ENCODE assay signal across 14 mouse cellular contexts in genomic region chr16:93976907-93977306, GRCm38 (mm10). TPM values are rescaled to one million over a fixed set of nuclear protein-coding genes. Genes with fewer than 3 reads are reported as not detected.
DNase-seq lines count a peak whose midpoint lies in the region; ATAC-seq and TF ChIP-seq lines count a peak whose summit lies in the region.
"Had no signal": no experiment of that assay in that cellular context is flagged by ENCODE, and none has a peak within 500 bp of the region (broad histone marks: within the 10 kb centered on the region; RNA-seq: fewer than 3 reads in every experiment).

No protein-coding gene starts in this region.

- peak; percentile 18 for DNase-seq in kidney, adult 18-20 months
- no peak for DNase-seq in CH12.LX (ENCODE audit: extremely low read depth)
- DNase-seq in ES-E14 (ENCODE audit: low read depth, low spot score), result no peak
- DNase-seq in lung, postnatal 0 days (ENCODE audit: low spot score), result peak; percentile 36
- DNase-seq in Muller cell, postnatal 12 days (ENCODE audit: inconsistent ontology term), result no peak
- DNase-seq in spleen, adult 12 weeks (ENCODE audit: low spot score), result no peak
- DNase-seq: cerebellum, adult 9-11 months had no signal

- H3K4me1 ChIP-seq in kidney, embryonic 15.5 days, result peaks cover 14% of the 10 kb centered on the region; the same call in 1 of the 2 replicates
- H3K4me1 ChIP-seq in CH12.LX (ENCODE audit: control insufficient read depth in 1 of 2, insufficient read depth in 2 of 2) (peaks cover 10 to 44% of the 10 kb centered on the region in 2 experiments), ES-E14 (ENCODE audit: control insufficient read depth in 2 of 2, insufficient read depth in 2 of 2, low read length in 2 of 2, poor library complexity in 1 of 2) (peaks cover 0 to 15% of the 10 kb centered on the region in 2 experiments; a peak in 3 of 4 replicates)
- H3K4me1 ChIP-seq in lung, postnatal 0 days (ENCODE audit: insufficient read depth, low read depth, low read length), result no peaks in the 10 kb centered on the region
- H3K4me1 ChIP-seq: forebrain, embryonic 12.5 days had no signal

- peak; percentile 75 for TF ChIP-seq RAD21 in CH12.LX (IDR thresholded peaks at IDR 0.05; ENCODE audit: low read depth, low read length)

- no peak overlapping the region for H3K4me2 ChIP-seq in kidney, embryonic 15.5 days
- no peak overlapping the region for H3K4me2 ChIP-seq in CH12.LX (ENCODE audit: insufficient read depth, low read depth, poor library complexity, severe bottlenecking)
- no peak overlapping the region for H3K4me2 ChIP-seq in lung, postnatal 0 days (replicated peaks; ENCODE audit: low read depth, low read length)
- H3K4me2 ChIP-seq: forebrain, embryonic 12.5 days; heart, embryonic 15.5 days; midbrain, embryonic 11.5 days had no signal

- no peak for ATAC-seq in kidney, embryonic 15.5 days (replicated peaks; ENCODE audit: low FRiP score)
- ATAC-seq in lung, postnatal 0 days, result no peak
- ATAC-seq: activated CD4-positive, CD25-positive, alpha-beta regulatory T cell, adult 4 months had no signal

- 54% methylated on average over 3 of the region's 3 CpGs for WGBS in kidney, embryonic 15.5 days
- WGBS in lung, postnatal 0 days, result 47% methylated on average over 3 of the region's 3 CpGs

- TF ChIP-seq CTCF in CH12.LX (conservative IDR thresholded peaks at IDR 0.05 in 1 of 2, IDR thresholded peaks at IDR 0.05 in 1 of 2; ENCODE audit: low read depth in 2 of 2, low read length in 2 of 2), result peak; percentile 68 to 91
- peak; percentile 75 for TF ChIP-seq CTCF in lung, postnatal 0 days (IDR thresholded peaks at IDR 0.05)

- no peak overlapping the region for H3K9ac ChIP-seq in kidney, embryonic 15.5 days
- H3K9ac ChIP-seq in CH12.LX (ENCODE audit: insufficient read depth, low read depth) (no peak overlapping the region), ES-E14 (ENCODE audit: insufficient read depth, low read depth, low read length, poor library complexity, severe bottlenecking) (no peak overlapping the region)
- H3K9ac ChIP-seq in lung, postnatal 0 days (replicated peaks; ENCODE audit: low read depth), result no peak overlapping the region
- H3K9ac ChIP-seq: forebrain, embryonic 12.5 days; heart, embryonic 15.5 days had no signal

- H3K36me3 ChIP-seq in kidney, embryonic 15.5 days, result no peaks in the 10 kb centered on the region
- H3K36me3 ChIP-seq in CH12.LX (replicated peaks in 1 of 2; ENCODE audit: control insufficient read depth in 1 of 2, insufficient read depth in 1 of 2, low read length in 1 of 2), result no peaks in the 10 kb centered on the region
- no peaks in the 10 kb centered on the region for H3K36me3 ChIP-seq in ES-E14 (ENCODE audit: control insufficient read depth, insufficient read depth, low read length, poor library complexity, severe bottlenecking)
- no peaks in the 10 kb centered on the region for H3K36me3 ChIP-seq in lung, postnatal 0 days (ENCODE audit: insufficient read depth, low read length)
- H3K36me3 ChIP-seq: forebrain, embryonic 12.5 days; heart, embryonic 15.5 days had no signal

- no peaks in the 10 kb centered on the region for H3K79me2 ChIP-seq in CH12.LX (replicated peaks; ENCODE audit: control insufficient read depth, extremely low read depth, insufficient read depth, poor library complexity, severe bottlenecking)

- no peak overlapping the region for H3K4me3 ChIP-seq in kidney, embryonic 15.5 days (replicated peaks)
- H3K4me3 ChIP-seq in CH12.LX (replicated peaks in 1 of 3; ENCODE audit: low read depth in 2 of 3, low read length in 2 of 3, poor library complexity in 1 of 3) (no peak overlapping the region), ES-E14 (ENCODE audit: insufficient read depth in 1 of 2, low read depth in 1 of 2, low read length in 2 of 2, poor library complexity in 1 of 2, severe bottlenecking in 1 of 2) (no peak overlapping the region)
- no peak overlapping the region for H3K4me3 ChIP-seq in lung, postnatal 0 days (ENCODE audit: low read depth, low read length)
- H3K4me3 ChIP-seq: forebrain, embryonic 12.5 days; heart, embryonic 15.5 days had no signal

- 0 out of 2 replicates have a peak, but pooled peaks cover 8% of the 10 kb centered on the region for H3K27me3 ChIP-seq in kidney, embryonic 15.5 days
- H3K27me3 ChIP-seq in CH12.LX (replicated peaks), result no peaks in the 10 kb centered on the region
- no peaks in the 10 kb centered on the region for H3K27me3 ChIP-seq in lung, postnatal 0 days (replicated peaks; ENCODE audit: insufficient read depth, low read length)
- H3K27me3 ChIP-seq: forebrain, embryonic 12.5 days; heart, embryonic 15.5 days had no signal

- no peak for TF ChIP-seq POLR2A in CH12.LX (IDR thresholded peaks at IDR 0.05; ENCODE audit: low read depth, low read length)

- dilution Hi-C loops in CH12.LX (cut with MboI; ENCODE audit: extremely low pct_ligation_motif_present, extremely low pct_unique_long_range_greater_than_20kb, low sequenced_read_pairs), result no loop called here

- no peaks in the 10 kb centered on the region; the same call in 1 of the 2 replicates for H3K9me3 ChIP-seq in kidney, embryonic 15.5 days (replicated peaks)
- H3K9me3 ChIP-seq in CH12.LX (replicated peaks; ENCODE audit: low read length), result peaks cover 11% of the 10 kb centered on the region
- H3K9me3 ChIP-seq in ES-E14 (ENCODE audit: control insufficient read depth, insufficient read depth, low read depth, low read length), result no peaks in the 10 kb centered on the region
- H3K9me3 ChIP-seq in lung, postnatal 0 days (ENCODE audit: low read length), result no peaks in the 10 kb centered on the region
- H3K9me3 ChIP-seq: forebrain, embryonic 12.5 days; heart, embryonic 15.5 days had no signal

- no peak for TF ChIP-seq EP300 in CH12.LX (IDR thresholded peaks at IDR 0.05; ENCODE audit: low read length)
- TF ChIP-seq EP300 in lung, postnatal 0 days (IDR thresholded peaks at IDR 0.05), result no peak

- in situ Hi-C loops in CH12.LX (cut with MboI; ENCODE audit: low pct_ligation_motif_present, low pct_unique_long_range_greater_than_20kb, low sequenced_read_pairs) (no loop called here), ES-E14 (cut with MboI; ENCODE audit: low sequenced_read_pairs in 2 of 2, unreplicated experiment in 2 of 2) (no loop called here)

- H3K27ac ChIP-seq in kidney, embryonic 15.5 days, result no peak overlapping the region
- H3K27ac ChIP-seq in CH12.LX (ENCODE audit: insufficient read depth, low read depth) (no peak overlapping the region), ES-E14 (ENCODE audit: insufficient read depth, low read depth, low read length, poor library complexity, severe bottlenecking) (no peak overlapping the region)
- no peak overlapping the region for H3K27ac ChIP-seq in lung, postnatal 0 days (ENCODE audit: low read length)
- H3K27ac ChIP-seq: forebrain, embryonic 12.5 days; heart, embryonic 15.5 days had no signal

TF ChIP-seq in CH12.LX, 34 proteins besides CTCF, POLR2A, EP300 and RAD21 (continues in another document):
- no peak for TF ChIP-seq MEF2A (IDR thresholded peaks at IDR 0.05; ENCODE audit: borderline replicate concordance, low read depth, low read length)
- no peak for TF ChIP-seq GABPA (IDR thresholded peaks at IDR 0.05; ENCODE audit: insufficient replicate concordance, low read depth, low read length)
- TF ChIP-seq RCOR1 (conservative IDR thresholded peaks at IDR 0.05; ENCODE audit: low read depth, low read length), result no peak
- TF ChIP-seq ZMIZ1 (IDR thresholded peaks at IDR 0.05; ENCODE audit: low read depth, low read length), result no peak
- peak; percentile 78 for TF ChIP-seq SMC3 (IDR thresholded peaks at IDR 0.05; ENCODE audit: low read depth, low read length)
- TF ChIP-seq HCFC1 (IDR thresholded peaks at IDR 0.05; ENCODE audit: low read depth, low read length), result no peak
- no peak for TF ChIP-seq MAFK (IDR thresholded peaks at IDR 0.05; ENCODE audit: insufficient replicate concordance, low read length)
- no peak for TF ChIP-seq TCF12 (IDR thresholded peaks at IDR 0.05; ENCODE audit: low read depth, low read length)
- no peak for TF ChIP-seq SIN3A (IDR thresholded peaks at IDR 0.05; ENCODE audit: low read length)
- 0 out of 2 replicates have a peak, but pooled peaks have one; percentile 26 for TF ChIP-seq JUND (conservative IDR thresholded peaks at IDR 0.05; ENCODE audit: low read depth, low read length)
- TF ChIP-seq NELFE (IDR thresholded peaks at IDR 0.05; ENCODE audit: low read depth, low read length), result 0 out of 2 replicates have a peak, but pooled peaks have one; percentile 39
- no peak for TF ChIP-seq USF1 (IDR thresholded peaks at IDR 0.05; ENCODE audit: low read depth, low read length)
- TF ChIP-seq ZC3H11A (IDR thresholded peaks at IDR 0.05; ENCODE audit: low read depth, low read length), result peak; percentile 54; the same call in 1 of the 2 replicates

TF ChIP-seq in ES-E14, 5 proteins besides CTCF, POLR2A, EP300 and RAD21:
- TF ChIP-seq ZNF384 (IDR thresholded peaks at IDR 0.05; ENCODE audit: low read depth, low read length) (no peak), ZC3H11A (IDR thresholded peaks at IDR 0.05; ENCODE audit: borderline replicate concordance, low read depth, low read length) (no peak), MAFK (IDR thresholded peaks at IDR 0.05; ENCODE audit: insufficient read depth, low read depth, low read length) (no peak), CHD2 (IDR thresholded peaks at IDR 0.05; ENCODE audit: low read depth, low read length) (peak; percentile 87)

RNA-seq across cellular contexts. Expression of gene Cldn14, which starts 31.7 kb away (rescaled TPM):
- 0.21 TPM in 1 of 2 replicates, not detected in the other for polyA plus RNA-seq in kidney, embryonic 15.5 days (2015; fragmentation: Nextera tagmentation; extraction: Ambion mirVana)
- total RNA-seq in CH12.LX (2012; rRNA removed) (0.25 and 0.38 TPM in 2 replicates), CH12.LX (2014; rRNA removed) (0.15 and 0.39 TPM in 2 replicates), ES-E14 (2012; rRNA removed) (0.36 and 0.37 TPM in 2 replicates)
- polyA plus RNA-seq in CH12.LX (2012; ENCODE audit: insufficient read length, low read depth), result 0.21 and 0.71 TPM in 2 replicates
- polyA plus RNA-seq in lung, postnatal 0 days (2015; fragmentation: Nextera tagmentation; extraction: Ambion mirVana), result not detected in 2 replicates
- total RNA-seq: neutrophil, adult 5-6 weeks had no signal
- polyA plus RNA-seq: activated CD4-positive, CD25-positive, alpha-beta regulatory T cell, adult 4 months; forebrain, embryonic 12.5 days; heart, embryonic 15.5 days; limb, embryonic 11.5 days; midbrain, embryonic 11.5 days had no signal

Comparison
In these comparisons a context has a peak if more than half of its experiments do, and no peak if none do; other contexts are left out.
1. DNase-seq: peak in kidney, adult 18-20 months (single experiment) and lung, postnatal 0 days (single experiment); none in CH12.LX (single experiment), ES-E14 (single experiment), Muller cell, postnatal 12 days (single experiment) and spleen, adult 12 weeks (single experiment).